Mouse (Mus musculus): ENCODE results near the gene Mylk.
"Not testable (repeated sequence)": the region's sequence is repeated elsewhere in the genome, so short reads cannot be mapped to it uniquely, and the experiment has no call there.

Mylk gene

DNA sequence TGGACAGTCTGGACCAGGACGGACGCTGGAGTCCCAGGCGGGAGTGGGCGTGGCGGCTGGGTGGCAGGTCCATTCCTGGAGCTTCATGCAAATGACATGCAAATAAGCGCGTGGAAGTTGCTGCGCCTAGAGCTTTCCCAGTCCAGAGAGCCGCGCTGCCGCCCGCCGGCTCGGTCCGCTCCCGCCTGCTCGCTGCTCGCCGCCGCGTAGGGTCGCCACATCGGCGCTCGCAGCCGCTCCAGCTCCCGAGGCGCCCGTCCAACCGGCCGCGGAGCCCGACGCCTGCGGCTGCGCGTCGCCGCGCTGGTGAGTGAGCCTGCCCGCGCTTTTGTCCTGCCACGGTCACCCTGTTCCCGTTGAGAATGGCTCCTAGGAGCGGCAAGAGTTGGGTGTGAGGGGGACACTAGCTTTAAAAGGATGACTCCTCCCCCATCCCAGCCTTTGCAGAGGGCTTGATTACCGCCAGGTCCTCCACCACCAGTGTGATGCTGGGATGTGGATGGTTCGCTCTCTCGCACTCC is at the start of gene Mylk:
Mylk (plus strand) TSS at position 146 of the 521 bp plus-strand sequence.
- DNase-seq (ENCODE audit: low read depth, low spot score), result peak; percentile 73

DNA sequence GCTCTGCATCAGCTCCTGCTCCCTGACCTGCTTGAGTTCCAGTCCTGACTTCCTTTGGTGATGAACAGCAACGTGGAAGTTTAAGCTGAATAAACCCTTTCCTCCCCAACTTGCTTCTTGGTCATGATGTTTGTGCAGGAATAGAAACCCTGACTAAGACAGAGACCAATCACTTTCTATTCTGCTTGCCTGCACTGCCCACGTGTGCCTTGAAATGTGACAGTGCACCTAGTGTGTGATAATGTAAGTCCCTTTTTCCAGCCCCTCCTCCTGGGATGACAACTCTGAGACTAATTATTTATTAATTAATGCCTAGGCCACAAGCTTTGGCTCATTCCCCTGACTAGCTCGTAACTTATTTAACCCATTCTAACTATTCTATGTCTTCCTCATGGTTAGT is 46.3 kb upstream of the Mylk start:
- not testable (repeated sequence) for DNase-seq (ENCODE audit: low read depth, low spot score)

DNA sequence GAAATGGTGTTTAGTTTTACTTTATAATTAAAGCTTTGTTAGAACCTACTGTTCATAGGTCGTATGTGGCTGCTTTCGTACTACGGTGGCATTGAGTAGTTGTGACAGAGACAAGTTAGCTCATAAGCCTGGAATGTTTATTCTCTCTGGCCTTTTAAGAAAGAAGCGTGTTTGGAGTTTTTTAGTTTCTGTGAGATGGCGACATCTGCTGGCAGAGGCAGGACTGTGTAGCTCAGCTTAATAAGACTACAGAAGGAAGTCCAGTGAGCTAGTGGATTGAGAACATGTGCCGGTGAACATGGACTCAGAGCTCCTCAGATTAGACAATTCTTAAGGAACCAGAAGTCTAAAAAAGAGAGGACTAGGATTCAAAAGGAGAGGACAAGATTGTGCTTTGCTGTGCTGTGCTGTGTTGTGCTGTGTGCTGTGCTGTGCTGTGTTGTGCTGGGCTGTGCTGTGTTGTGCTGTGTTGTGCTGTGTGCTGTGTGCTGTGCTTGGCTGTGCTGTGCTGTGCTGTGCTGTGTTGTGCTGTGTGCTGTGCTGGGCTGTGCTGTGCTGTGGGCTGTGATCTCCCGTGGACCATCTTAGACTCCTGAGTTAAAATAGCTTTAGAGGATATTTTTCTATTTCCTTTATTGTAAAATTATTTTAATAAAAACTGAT is 44.7 kb upstream of the Mylk start:
- DNase-seq (ENCODE audit: low read depth, low spot score), result peak; percentile 69

DNA sequence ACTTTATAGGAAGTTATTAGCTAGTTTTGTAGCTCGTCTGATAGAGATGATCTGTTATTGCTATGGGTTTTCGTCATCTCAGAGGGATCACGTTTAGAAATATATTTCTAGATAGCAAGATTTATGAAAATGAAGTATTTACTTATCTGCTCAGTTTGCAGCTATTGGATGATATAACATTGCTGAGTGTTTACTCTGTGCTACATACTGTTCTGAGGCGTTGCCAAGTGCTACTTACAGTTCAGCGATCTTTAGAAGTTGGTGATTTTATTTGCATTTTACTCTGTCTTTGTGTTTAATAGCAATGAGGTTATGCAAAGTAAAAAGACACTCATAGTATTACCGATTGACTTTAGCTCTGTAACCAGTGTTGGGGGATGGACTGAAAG is 44.2 kb upstream of the Mylk start:
- no peak for DNase-seq (ENCODE audit: low read depth, low spot score)

DNA sequence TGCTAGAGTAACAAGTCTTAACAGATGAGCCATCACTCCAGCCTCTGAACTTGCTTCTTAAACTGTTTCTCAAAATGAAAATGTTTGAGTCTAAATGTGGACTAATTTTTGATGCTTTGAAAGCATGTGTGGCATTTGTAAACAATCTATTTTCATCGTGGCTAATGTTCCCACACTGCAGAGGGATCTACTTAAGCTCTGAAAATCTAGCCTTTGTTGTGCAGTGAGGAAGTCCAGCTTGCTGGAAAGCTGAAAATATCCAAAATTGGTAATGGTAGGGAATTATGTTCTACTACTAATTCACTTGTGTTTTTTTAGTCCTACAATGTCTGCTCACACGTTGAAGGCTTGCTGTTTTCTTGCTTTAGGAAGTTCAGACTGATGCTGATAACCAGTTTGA is 39.0 kb upstream of the Mylk start:
- DNase-seq (ENCODE audit: low read depth, low spot score), result no peak

DNA sequence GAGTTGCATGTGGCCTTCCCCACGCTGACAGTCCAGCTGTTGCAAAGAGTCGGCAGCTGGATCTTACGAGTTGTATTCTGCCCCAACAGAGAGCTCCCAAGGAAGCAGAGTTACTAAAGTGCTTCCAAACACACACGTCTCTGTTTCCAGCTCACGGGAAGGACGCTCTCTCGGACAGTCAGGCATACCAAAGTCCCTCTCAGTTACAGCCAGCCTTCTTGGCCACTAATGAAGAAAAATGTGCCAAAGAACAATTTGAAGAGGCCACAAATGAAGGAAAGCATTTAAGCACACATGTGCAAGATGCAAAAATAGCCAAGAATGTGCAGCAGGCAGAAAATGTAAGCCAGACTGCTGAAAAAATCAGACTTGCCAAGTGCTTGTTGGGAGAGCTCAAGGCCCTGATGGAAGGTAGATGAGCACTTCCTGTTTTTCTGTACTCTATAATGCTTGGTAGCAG is 38.5 kb upstream of the Mylk start:
- DNase-seq (ENCODE audit: low read depth, low spot score), result no peak

DNA sequence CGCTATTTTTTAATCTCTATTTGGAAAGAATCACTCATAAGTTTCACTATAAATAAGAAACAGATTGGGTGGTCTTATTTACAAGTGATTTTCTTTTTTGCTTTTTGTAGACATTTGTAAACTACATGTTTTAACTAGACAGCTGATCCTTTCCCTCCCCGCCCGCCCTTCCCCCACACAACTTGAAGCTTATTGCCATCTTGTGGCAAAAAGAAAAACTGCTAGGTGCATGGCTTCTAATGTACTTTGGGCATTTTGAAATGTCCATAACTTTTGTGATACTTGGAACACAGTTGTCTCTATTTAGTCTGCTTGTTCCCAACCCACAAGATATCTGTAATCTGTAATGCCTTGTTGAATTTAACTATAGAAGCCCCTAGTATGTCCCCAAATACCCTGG is 33.5 kb upstream of the Mylk start:
- DNase-seq (ENCODE audit: low read depth, low spot score), result no peak

DNA sequence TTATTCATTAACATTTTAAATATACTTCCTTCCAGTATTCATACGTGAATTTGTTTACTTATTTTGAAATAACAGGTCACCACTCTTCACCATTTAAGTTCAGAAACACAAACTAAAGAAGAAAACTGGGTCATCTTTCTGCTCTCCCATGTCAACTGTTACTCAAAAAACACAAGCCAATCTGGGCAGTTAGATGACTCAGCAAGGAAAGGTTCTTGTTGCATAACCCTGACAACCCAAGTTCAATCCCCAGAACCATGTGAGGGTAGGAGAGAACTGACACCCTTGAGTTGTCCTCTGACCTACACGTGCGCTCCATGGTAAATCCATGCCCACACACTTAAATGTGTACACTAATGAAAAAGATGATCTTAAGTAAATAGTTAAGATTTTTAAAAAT is 19.9 kb upstream of the Mylk start:
- DNase-seq (ENCODE audit: low read depth, low spot score), result no peak

DNA sequence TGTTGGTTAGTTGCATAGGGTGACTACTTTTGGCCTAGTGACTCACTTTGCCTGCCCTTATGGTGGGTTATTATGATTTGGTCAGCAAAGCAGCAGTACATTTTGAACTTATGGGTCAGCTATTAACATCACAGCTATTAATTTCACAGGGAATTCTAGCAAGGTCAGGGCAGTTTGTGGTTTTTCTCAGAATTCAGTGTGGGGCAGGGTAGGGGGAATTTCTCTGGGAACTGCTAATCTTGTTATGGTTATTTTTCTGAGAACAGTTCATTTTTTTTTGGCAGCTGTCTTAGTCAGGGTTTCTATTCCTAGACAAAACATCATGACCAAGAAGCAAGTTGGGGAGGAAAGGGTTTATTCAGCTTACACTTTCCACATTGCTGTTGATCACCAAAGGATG is 16.4 kb upstream of the Mylk start:
- DNase-seq (ENCODE audit: low read depth, low spot score), result not testable (repeated sequence)

DNA sequence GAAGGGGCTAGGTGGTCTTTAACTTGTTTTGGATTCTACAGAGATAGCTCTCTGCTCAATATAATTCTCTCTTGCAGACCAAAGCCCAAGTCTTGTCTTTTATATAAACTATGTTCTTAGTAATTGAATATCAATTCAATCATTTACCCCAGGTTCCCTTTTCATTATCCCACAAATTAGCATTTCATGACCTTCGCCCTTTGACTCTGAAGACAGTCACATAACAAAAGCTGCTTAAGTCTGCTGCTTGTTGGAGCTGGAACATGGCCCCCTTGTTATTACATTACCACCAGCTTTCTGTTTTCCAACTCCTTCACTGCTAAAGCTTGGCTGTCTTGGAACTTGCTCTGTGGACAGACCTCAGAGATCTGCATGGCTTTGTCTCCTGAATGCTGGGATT is 15.6 kb upstream of the Mylk start:
- no peak for DNase-seq (ENCODE audit: low read depth, low spot score)

DNA sequence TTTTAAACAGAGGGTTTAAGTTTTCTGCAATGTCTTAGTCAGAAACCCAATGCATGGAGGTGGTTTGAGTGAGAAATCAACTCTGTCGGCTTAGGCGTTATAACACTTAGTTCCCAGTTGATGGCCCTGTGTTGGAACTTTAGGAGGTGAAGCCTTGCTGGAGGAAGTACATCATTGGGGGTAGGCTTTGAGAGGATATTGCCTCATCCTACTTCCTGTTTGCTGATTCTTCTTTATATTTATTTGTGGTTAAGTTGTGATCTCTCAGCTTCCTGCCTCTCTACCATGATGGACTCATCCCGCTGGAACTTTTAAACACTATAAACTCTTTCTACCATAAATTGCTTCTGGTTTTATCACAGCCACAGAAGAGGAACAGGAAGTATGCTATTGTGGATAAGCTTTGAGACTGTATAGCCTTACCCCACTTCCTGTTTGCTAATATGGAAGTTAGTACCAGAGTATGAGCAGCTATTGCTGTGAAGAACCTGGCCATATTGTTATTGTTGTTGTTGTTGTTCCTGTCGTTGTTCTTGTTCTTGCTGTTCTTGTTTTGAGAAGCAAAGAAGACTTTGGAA is 6.3 kb upstream of the Mylk start:
- no peak for DNase-seq (ENCODE audit: low read depth, low spot score)

DNA sequence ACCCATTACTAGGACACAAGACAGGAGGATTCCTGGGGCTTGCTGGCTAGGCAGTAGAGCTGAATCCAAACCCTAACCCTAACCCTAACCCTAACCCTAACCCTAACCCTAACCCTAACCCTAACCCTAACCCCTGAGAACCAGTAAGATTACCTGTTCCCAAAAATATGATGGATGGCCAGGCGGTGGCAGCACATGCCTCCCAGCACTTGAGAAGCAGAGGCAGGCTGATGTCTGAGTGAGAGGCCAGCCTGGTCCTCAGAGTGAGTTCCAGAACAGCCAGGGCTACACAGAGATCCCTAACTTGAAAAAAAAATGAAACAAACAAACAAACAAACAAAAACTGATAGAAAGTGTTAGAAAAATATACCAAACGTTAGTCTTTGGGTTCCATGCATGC is 2.1 kb upstream of the Mylk start:
- peak; percentile 19 for DNase-seq (ENCODE audit: low read depth, low spot score)

DNA sequence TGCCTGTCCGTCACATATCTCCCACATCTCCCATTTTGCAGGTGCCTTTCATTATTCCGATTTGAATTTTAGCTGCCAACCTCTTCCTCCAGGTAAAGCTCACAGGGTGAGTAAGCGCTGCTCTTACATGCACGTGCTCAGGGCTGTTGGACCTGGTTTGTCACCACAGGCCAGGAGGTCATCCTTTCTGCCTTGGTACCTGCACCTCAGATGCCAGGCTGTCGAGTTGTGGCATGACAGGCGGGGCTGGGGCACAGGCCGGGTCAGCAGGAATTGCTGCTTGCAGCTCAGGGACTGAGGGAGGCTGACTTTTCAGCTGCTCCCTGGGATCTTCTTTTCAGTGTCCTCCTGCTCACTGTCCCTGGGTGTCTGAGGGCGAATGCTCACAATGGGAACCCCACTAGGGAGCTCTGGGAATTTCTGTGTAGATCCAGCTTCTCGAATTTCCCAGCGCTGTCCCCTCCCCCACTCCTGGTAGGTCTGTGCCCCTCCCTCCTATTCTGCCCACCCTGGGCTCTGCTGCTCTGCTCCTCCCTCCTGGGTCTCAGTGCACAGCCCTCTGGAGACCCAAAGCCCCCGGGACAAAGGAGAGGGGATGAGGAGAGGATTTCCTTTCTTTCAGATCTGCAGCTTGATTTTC is 3.2 kb downstream of the Mylk start:
- peak; percentile 63 for DNase-seq (ENCODE audit: low read depth, low spot score)

DNA sequence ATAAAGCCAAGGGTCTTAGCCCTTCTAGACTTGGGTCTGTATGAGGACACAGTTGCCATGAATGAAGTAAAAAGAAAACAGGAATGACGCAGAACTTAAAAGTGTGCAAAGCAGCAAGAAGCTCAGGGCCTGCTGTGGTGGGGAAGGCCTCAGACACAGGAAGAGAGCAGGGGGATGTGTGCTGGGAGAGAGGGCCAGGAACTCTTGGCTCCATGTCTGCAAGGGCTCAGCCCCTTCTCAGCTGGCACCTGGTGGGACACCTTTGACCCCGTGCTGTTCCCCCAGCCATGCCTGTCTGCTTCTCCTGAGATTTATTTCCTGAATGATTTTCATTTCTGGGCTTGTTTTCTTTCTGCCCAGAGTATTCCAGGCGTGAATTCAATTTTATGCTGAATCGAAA is 4.5 kb downstream of the Mylk start:
- DNase-seq (ENCODE audit: low read depth, low spot score), result no peak

DNA sequence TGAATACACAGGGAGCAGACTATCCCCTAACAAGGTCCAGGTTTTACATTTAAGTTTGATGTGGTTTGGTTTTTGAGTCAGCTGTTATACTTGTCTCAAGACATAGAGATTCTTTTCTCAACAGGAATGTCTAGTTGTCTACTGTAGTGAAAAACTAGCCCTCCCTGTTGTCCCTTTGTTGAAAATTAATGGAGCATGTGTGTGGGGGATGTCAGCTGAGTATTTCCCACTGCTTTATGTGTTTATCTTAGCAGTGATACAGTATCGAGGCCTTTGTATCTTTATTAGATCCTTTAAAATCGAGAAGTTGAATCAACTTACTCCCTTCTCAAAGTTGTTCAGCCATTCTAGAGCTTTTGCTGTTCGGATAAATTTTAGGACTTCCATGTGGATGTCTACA is 7.0 kb downstream of the Mylk start:
- DNase-seq (ENCODE audit: low read depth, low spot score), result no peak

DNA sequence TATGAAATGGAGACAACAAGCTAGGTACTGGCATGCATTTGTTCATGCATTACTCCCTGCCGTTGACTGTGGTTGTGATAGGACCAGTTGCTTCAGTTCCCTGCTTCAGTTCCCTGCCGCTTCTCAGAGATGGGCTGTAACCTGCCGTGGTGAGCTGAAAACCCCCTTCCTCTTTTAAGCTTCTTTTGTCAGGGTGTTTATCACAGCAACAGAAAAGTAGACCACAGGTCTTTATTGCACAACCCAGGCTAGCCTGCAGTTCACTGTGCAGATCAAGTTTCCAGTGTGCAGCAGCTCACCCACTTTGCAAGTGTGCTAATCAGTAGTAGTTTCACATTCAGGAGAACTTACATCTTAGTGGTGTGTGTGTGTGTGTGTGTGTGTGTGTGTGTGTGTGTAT is 8.0 kb downstream of the Mylk start:
- no peak for DNase-seq (ENCODE audit: low read depth, low spot score)

DNA sequence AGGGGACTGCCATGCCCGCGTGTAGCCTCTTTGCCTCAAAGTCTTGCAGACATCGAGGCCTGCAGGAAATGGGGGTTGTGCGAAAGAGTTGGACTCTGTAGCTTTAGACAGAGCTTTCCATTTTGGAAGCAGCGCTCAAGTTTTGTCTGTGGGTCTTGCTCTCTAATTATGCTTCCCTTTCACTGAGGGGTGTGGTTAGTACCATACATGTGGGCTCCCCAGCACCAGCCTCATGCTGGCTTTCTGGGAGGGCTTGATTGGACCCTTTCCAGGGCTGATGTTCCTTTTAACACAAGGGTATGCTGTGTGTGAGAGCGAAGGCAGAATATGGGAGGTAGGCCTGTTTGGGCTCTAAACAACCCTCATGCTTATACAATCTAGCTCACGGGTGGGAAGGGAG is 12.0 kb downstream of the Mylk start:
- DNase-seq (ENCODE audit: low read depth, low spot score), result no peak

DNA sequence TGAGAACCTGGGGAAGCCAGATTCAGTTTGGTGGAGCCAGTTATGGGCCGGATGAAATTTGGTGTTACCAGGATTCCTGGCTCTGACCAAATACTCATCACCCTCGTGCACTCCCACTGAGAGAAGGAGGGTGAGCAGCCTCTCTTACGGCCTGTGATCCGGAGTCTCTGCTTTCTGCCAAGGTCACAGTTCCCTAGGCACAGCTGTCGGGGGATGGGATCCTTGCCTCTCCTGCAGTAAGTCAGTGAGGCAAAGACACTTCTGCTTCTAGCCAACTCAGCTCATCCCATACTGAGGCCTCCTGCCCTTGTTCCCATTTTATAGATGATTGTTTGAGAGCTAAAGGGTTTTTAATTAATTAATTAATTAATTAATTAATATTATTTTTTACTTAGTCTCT is 13.2 kb downstream of the Mylk start:
- peak; percentile 13 for DNase-seq (ENCODE audit: low read depth, low spot score)

DNA sequence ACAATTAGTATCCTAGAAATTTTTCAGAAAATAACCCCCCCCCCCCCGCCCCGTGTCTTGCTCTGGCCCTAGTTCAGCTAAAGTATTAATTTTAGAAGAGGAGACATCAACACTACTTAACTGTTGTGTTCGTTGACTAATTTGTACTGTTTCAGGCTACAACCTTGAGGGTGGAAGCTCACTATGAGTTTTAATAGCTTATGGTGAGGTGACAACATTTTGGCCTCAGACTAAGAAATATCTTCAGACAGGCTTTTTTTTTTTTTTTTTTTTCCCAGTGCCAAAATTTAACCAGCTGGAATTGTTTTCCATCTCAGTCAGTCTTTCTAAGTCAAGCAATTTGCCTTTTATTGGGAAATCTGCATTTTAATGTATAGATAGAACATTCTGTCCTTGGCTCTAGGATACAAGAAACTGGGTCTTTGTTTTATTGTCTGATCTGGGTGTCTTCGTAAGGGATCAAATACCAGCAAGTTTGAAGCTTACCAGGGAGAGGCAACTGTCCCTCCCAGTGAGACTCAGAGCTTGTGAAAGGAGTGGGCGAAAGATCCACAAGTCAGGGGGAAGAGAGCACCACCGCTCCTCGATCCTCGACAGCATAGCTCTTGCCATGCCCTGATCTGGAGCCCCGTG is 19.1 kb downstream of the Mylk start:
- no peak for DNase-seq (ENCODE audit: low read depth, low spot score)

DNA sequence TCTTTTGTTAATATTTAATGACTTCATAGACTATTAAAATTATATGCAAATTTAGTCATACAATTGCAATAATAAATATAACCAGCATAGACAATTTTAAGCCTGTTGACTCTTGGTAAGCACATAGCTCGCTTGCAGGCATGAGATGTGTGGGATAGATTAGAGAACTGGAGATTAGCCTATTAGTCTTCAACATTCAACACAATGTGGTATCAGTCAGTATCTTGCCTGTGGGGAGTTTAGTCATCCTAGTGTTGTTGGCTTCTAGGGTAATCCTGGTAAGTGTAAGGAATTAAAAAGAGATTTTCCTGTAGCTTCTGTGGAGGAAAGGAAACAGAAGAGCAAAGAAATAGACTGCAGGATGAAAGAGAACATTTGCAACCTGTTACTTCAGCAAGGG is 20.7 kb downstream of the Mylk start:
- DNase-seq (ENCODE audit: low read depth, low spot score), result no peak

DNA sequence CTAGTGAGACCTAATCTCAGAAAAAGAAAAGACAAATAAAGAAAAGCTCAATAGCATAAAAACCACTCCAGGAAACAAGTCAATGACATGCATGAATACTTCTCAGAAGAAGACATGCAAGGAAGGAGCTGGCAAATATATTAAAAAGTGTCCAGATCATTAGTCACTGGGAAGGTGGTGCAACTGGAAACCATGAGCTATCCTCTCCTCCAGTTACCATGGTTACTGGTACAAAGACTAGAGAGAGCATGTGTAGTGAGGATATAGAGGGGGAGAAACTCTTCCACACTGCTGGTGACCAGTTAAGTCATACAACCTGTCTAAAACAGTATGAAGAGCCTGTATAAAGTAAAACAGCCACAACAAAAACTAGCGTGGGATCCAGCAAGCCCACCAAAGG is 21.2 kb downstream of the Mylk start:
- no peak for DNase-seq (ENCODE audit: low read depth, low spot score)

DNA sequence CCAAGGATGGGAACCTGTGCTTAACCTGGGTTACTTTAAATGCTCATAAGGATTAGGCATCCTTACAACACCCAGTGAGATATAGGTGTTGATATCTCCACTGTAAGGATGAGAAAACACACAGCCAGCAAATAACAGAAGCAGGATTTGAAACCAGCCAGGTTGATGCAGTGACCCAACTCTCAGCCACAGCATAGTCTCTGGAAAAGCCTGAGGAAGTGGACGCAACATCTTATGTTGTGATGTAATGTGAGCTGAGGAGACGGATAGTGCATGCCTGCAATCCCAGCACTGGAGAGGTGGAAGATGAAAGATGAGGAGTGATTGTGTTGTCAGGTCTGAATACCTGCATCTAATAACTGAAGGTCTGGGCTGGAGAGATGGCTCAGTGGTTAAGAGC is 22.4 kb downstream of the Mylk start:
- DNase-seq (ENCODE audit: low read depth, low spot score), result no peak

DNA sequence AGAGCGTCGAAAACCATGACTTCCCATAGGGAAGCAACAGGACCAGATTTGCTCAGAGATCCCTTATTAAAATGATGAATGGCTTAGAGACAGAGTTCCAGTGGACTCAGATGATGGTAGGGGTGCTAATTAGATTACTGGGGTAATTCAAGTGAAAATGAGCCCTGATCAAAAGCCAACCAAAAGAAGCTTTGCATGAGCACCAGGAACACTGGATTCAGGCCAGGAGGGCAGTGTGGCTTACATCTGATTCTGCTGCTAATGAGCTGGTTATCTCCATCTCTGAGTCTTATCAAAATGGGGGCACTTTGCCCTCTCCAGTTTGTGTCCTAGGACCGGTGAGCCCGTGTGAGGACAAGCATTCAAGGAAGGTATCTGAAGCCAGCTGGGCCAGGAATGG is 23.4 kb downstream of the Mylk start:
- DNase-seq (ENCODE audit: low read depth, low spot score), result no peak

Measured in ES-CJ7 (cell line).